Mouse (Mus musculus) heart, adult 2 months (tissue): ENCODE measurements around the gene Crtc1. TPM values are rescaled to one million over a fixed set of nuclear protein-coding genes. Genes with fewer than 3 reads are reported as not detected.
A peak's percentile ranks its signal among the peaks of the same experiment; 100 is the strongest.

Experiments
- DNase-seq, 2 experiments: peaks; one replicate each; pipeline ENCODE4 v3.0.0; 2021
- H3K27ac ChIP-seq: fragments of 200-600 bp; 2 replicates; pipeline ENCODE4 v1.8.1; 2022
- H3K27me3 ChIP-seq: fragments of 200-500 bp; 2 replicates; pipeline ENCODE4 v1.6.1; 2012; ENCODE audit warnings: mild to moderate bottlenecking, low read length, inconsistent platforms, mixed read lengths; ENCODE audit not compliant: control insufficient read depth, insufficient read depth
- H3K36me3 ChIP-seq: fragments of 200-500 bp; 2 replicates; pipeline ENCODE4 v1.6.1; 2012; ENCODE audit warnings: low read length, inconsistent platforms; ENCODE audit not compliant: control insufficient read depth, insufficient read depth
- H3K4me1 ChIP-seq: fragments of 200-500 bp; 2 replicates; pipeline ENCODE4 v1.6.1; 2011; ENCODE audit warnings: low read length; ENCODE audit not compliant: control insufficient read depth, insufficient read depth
- H3K4me3 ChIP-seq: fragments of 200-600 bp; 2 replicates; pipeline ENCODE4 v1.8.1; 2022
- H3K79me2 ChIP-seq: fragments of 200-500 bp; replicated peaks from 2 replicates; pipeline ENCODE4 v1.6.1; 2012; ENCODE audit warnings: mild to moderate bottlenecking, inconsistent platforms, low read length, moderate library complexity, mixed read lengths; ENCODE audit not compliant: control insufficient read depth, insufficient read depth
- H3K9ac ChIP-seq: fragments of 200-500 bp; 2 replicates; pipeline ENCODE4 v1.6.1; 2012; ENCODE audit warnings: low read depth, mild to moderate bottlenecking, control low read depth, inconsistent platforms, low read length, mixed read lengths
- CTCF ChIP-seq: fragments of 200-600 bp; IDR thresholded peaks from 2 replicates; pipeline ENCODE4 v1.8.1; 2022; ENCODE audit warnings: antibody characterized with exemption, mild to moderate bottlenecking, moderate library complexity
- EP300 ChIP-seq: fragments of 200-500 bp; IDR thresholded peaks from 2 replicates; pipeline ENCODE4 v1.6.1; 2011; ENCODE audit warnings: low read depth, low read length, control low read depth; ENCODE audit not compliant: insufficient read depth
- POLR2A ChIP-seq: fragments of 200-500 bp; IDR thresholded peaks from 2 replicates; pipeline ENCODE4 v1.6.1; 2011; ENCODE audit warnings: mild to moderate bottlenecking, low read depth, low read length, control low read depth; ENCODE audit not compliant: insufficient read depth
- WGBS: fragments of 180-500 bp; shearing (Covaris S2); methylation state at CpG from one replicate; pipeline ENCODE4 v1.1.7; 2018; 5-methylcytosine and 5-hydroxymethylcytosine counted together
- intact Hi-C: fragments of 180-260 bp; cut with DNase I; formaldehyde crosslinking; loops from one replicate; pipeline ENCODE4 v1.15.1; 2025
- polyA plus RNA-seq: library from polyadenylated mRNA; depleted of rRNA; stranded (reverse); fragments of >200 nt; gene quantifications from 2 replicates; pipeline ENCODE4 v1.2.3, GENCODE M21; 2012
- total RNA-seq, 2 experiments: library from RNA; stranded (reverse); gene quantifications; 2 replicates each; pipeline ENCODE4 v1.2.3; 2021

The Crtc1 gene
- total and polyA plus RNA-seq, 3 experiments, result 7.4 to 14.9 (median 8.1) TPM

DNA sequence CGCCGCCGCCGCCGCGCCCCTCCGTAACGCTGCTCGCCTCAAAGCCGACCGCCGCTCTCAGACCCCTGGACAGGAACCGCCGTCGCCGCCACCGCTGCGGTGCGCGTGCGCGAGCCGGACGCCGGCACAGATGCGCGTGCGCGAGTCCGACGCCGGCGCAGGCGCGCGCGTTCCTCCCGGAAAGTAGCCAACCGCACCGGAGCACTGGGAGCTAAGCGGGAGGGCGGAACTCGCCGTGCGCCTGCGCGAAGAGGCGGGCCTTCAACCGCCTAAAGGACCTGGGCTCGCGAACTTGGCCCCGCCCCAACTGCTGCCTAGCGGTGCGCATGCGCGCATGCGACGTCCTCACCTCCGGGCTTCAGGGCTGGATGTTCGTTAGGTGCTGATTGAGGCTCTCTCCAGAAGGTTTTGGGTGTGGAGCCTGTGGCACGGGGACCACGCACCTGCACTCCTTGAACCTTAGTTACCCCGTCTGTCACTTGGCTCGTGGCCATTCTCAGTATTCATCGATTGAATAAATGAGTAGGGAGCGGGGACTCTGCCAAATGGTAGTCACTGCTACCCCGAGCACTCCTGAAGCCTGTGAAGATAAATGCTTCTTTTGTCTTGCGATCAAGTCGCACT is 86.1 kb downstream of the Crtc1 start, which contains the start of gene Upf1:
Upf1 (minus strand) TSS at position 85 of the 624 bp plus-strand sequence.
- H3K4me3 ChIP-seq, result peak within 1 kb of the TSS; percentile 86
- TF ChIP-seq CTCF, result no peak
- peak; percentile 95 for TF ChIP-seq POLR2A
- 0 out of 2 replicates have a peak, but pooled peaks have one; percentile 28 for TF ChIP-seq EP300
- H3K27ac ChIP-seq, result peak within 1 kb of the TSS; percentile 88
- peak within 1 kb of the TSS; percentile 90 for H3K9ac ChIP-seq
- peaks cover 3% of the 10 kb centered on the region for H3K36me3 ChIP-seq
- DNase-seq, result peak; percentile 99 to 100
- H3K27me3 ChIP-seq, result no peaks in the 10 kb centered on the region
- intact Hi-C loops, result loop anchor here (1.0 kb wide), 1 partner anchor 51 kb away; the partner anchor contains the start of genes Cope and Ddx49
- peaks cover 28% of the 10 kb centered on the region for H3K4me1 ChIP-seq
- peaks cover 12% of the 10 kb centered on the region for H3K79me2 ChIP-seq
- WGBS, result under 1% methylated on average over 69 of the region's 69 CpGs

DNA sequence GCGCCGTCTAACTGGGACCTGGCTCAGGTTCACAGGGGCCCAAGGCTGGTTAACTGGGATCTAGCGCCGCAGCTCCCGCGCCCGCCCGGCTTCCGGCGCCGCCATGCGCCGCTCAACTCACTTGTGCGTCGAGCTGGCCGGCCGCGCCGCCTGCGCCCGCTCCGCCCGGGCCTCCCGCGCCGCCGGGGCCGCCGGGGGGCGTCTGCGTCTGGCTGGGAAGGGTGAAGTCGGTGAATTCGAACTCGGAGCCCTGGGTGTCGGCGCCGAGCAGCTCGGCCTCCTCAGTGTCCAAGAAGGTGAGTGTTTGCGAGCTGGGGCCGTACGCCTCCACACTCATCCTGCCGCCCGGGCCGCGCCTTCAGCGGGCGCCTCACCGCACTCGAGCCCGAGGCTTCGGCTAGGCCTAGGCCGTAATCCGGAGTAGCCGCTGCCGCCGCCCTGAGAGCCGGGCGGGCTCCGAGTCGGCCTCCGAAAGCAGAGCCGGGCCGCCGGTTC is 86.7 kb downstream of the Crtc1 start:
- intact Hi-C loops, result loop anchor here (1.0 kb wide), 1 partner anchor 50 kb away; the partner anchor contains the start of genes Cope and Ddx49

DNA sequence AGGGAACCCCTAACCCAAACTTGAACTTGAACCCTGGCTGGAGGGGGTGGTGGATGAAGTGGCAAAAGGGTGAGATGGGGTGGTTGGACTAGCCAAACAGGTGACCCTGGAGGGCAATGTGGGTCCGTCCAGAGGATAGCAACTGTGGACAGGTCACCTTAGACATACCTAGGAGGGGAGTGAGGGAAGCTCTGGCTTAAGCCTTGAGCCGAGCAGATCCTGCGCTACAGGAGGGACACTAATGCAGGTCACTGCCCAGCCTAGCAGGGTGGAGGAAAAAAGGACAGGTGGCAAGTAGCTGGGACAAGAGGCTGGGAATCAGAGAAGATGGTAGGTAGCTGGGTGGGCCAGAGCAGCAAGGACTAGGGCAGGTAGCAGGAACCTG is 87.4 kb downstream of the Crtc1 start:
- Histone ChIP-seq H3K4me3 (peak overlapping the region; percentile 86), H3K27ac (peak overlapping the region; percentile 88; the same call in 1 of the 2 replicates), H3K36me3 (peaks cover 3% of the 10 kb centered on the region), H3K27me3 (no peaks in the 10 kb centered on the region), H3K4me1 (peaks cover 34% of the 10 kb centered on the region), H3K9ac (peak overlapping the region; percentile 90), H3K79me2 (peaks cover 13% of the 10 kb centered on the region)
- DNase-seq, result no peak
- intact Hi-C loops, result no loop called here
- TF ChIP-seq POLR2A (no peak), EP300 (no peak), CTCF (no peak)
- 10% methylated on average over 3 of the region's 3 CpGs for WGBS

More for the DNA sequence above, 86.7 kb downstream of the Crtc1 start:
- peak overlapping the region; percentile 86 for H3K4me3 ChIP-seq
- peaks cover 3% of the 10 kb centered on the region for H3K36me3 ChIP-seq
- H3K9ac ChIP-seq, result peak overlapping the region; percentile 90
- H3K4me1 ChIP-seq, result peaks cover 30% of the 10 kb centered on the region
- TF ChIP-seq CTCF (no peak), POLR2A (no peak), EP300 (no peak)
- H3K27ac ChIP-seq, result peak overlapping the region; percentile 88
- peaks cover 12% of the 10 kb centered on the region for H3K79me2 ChIP-seq
- WGBS, result 1% methylated on average over 63 of the region's 64 CpGs
- DNase-seq, result no peak
- no peaks in the 10 kb centered on the region for H3K27me3 ChIP-seq

DNA sequence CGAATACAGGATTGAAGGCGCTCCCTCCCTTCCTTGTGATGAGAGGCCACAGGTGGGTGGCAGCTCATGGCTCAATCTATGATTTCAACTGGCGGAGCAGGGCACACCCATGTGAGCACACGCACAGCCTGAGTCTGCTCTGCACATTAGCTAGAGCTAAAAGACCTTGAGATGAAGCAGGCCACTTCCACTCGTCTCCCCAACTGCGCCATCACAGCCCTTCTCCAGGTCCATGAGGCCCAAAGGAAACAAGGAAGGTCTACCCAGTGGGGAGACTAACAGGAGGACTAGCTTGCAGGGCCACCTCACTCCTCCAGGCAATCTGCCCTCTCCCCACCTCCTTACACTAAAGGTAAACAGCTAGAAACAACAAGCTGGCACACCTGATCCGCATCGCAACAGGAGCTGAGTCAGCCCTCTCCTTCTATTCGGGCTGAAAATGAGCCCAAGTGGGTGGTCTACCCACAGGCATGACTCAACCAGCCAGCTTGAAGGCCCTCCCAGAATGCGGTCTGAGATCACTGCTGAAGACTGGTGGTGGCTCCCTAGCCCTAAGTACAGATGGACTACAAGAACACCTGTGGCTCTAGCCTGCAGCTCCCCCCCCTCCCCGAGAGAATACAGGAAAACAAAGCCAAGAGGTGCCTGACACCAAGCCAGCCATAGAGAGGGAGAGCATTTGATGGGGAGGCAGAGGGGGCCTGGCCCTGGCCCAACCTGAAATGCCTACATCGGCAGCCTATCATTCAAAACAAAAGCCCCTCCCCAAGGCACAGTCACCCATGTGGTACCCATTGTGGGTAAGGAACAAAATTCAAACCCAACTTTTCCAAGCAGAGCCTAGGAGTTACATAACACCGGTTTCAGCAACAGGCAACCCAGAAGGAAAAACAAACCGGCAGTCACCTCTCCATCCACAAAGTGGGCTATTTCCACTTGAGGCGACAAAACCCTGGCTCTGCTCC is 88.1 kb downstream of the Crtc1 start:
- DNase-seq, result no peak
- H3K27ac ChIP-seq, result no peak overlapping the region; the same call in 1 of the 2 replicates
- peaks cover 34% of the 10 kb centered on the region for H3K4me1 ChIP-seq
- H3K27me3 ChIP-seq, result no peaks in the 10 kb centered on the region
- H3K9ac ChIP-seq, result peak overlapping the region; percentile 90
- intact Hi-C loops, result no loop called here
- H3K79me2 ChIP-seq, result peaks cover 13% of the 10 kb centered on the region
- H3K4me3 ChIP-seq, result peak overlapping the region; percentile 86
- H3K36me3 ChIP-seq, result peaks cover 3% of the 10 kb centered on the region
- TF ChIP-seq CTCF, result no peak
- no peak for TF ChIP-seq EP300
- TF ChIP-seq POLR2A, result no peak
- 38% methylated on average over 15 of the region's 15 CpGs for WGBS

DNA sequence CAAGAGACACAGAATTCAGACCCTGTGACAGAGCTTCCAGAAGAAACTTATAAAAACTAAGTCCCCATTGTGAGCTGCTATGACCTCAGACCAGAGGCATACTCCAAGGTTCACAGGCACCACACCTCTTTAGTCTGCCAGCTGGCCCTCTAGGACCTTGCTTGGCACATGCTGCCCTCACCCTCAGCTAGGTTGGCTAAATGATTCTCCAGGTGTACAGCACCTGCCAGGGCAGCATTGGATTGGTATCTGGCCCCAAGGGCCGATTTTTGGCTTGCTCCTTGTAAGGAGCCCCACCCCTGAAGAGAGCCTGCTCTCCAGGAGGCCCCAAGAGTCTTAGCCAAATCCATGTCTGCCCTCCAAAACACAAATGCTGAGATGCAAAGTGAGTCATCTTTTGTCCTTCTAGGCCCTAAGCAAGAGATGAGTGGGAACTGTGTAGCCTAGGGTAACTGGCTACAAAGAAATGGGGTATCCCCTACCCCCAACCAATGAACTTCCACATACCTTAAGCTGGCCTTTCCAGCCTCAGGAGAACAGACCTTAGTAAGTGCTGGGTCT is 91.4 kb downstream of the Crtc1 start:
- Histone ChIP-seq H3K9ac (no peak overlapping the region), H3K27me3 (no peaks in the 10 kb centered on the region), H3K4me1 (peaks cover 30% of the 10 kb centered on the region), H3K27ac (no peak overlapping the region; the same call in 1 of the 2 replicates), H3K79me2 (peaks cover 19% of the 10 kb centered on the region), H3K36me3 (peaks cover 3% of the 10 kb centered on the region), H3K4me3 (no peak overlapping the region)
- intact Hi-C loops, result no loop called here
- DNase-seq, result no peak
- 58% methylated on average over 1 of the region's 1 CpGs for WGBS
- no peak for TF ChIP-seq POLR2A
- TF ChIP-seq EP300, result no peak
- TF ChIP-seq CTCF, result no peak
